Mouse (Mus musculus) C2C12 (cell line): ENCODE measurements around the gene Olfr203. TPM values are rescaled to one million over a fixed set of nuclear protein-coding genes. Genes with fewer than 3 reads are reported as not detected.
"Not testable (repeated sequence)": the region's sequence is repeated elsewhere in the genome, so short reads cannot be mapped to it uniquely, and the experiment has no call there.

Source experiments
- H3K27me3 ChIP-seq: one replicate; pipeline ENCODE4 v1.6.1; 2011; ENCODE audit not compliant: control insufficient read depth, insufficient read depth, insufficient read length
- H3K36me3 ChIP-seq: one replicate; pipeline ENCODE4 v1.6.1; 2011; ENCODE audit not compliant: control insufficient read depth, insufficient read depth
- H3K4me3 ChIP-seq: one replicate; pipeline ENCODE4 v1.5.1; 2011; ENCODE audit warnings: mild to moderate bottlenecking, control low read depth; ENCODE audit not compliant: poor library complexity, insufficient read depth, severe bottlenecking
- H3K79me2 ChIP-seq: one replicate; pipeline ENCODE4 v1.6.1; 2011; ENCODE audit not compliant: control insufficient read depth, insufficient read depth
- H3K79me3 ChIP-seq: one replicate; pipeline ENCODE4 v1.6.1; 2011; ENCODE audit warnings: low read depth, control low read depth
- H3ac ChIP-seq: one replicate; pipeline ENCODE3; 2011; ENCODE audit warnings: low read depth; ENCODE audit not compliant: control insufficient read depth, insufficient read length
- CEBPB ChIP-seq: IDR thresholded peaks from one replicate; pipeline ENCODE4 v1.6.1; 2011; ENCODE audit warnings: low read depth, mild to moderate bottlenecking, control low read depth, moderate library complexity
- CTCF ChIP-seq: IDR thresholded peaks from one replicate; pipeline ENCODE4 v1.5.1; 2011; ENCODE audit not compliant: control insufficient read depth, insufficient read depth, insufficient read length
- FOSL1 ChIP-seq: IDR thresholded peaks from one replicate; pipeline ENCODE4 v1.8.0; 2011; ENCODE audit warnings: mild to moderate bottlenecking, low read length; ENCODE audit not compliant: poor library complexity, insufficient read depth, severe bottlenecking
- MAX ChIP-seq: IDR thresholded peaks from one replicate; pipeline ENCODE4 v1.6.1; 2011; ENCODE audit warnings: mild to moderate bottlenecking, control low read depth
- MYOD1 ChIP-seq: IDR thresholded peaks from one replicate; pipeline ENCODE4 v1.6.1; 2011; ENCODE audit warnings: low read depth; ENCODE audit not compliant: control insufficient read depth, insufficient read length
- MYOG ChIP-seq: IDR thresholded peaks from one replicate; pipeline ENCODE4 v1.6.1; 2011; ENCODE audit not compliant: control insufficient read depth, insufficient read length; ENCODE audit errors: extremely low read depth
- USF1 ChIP-seq: IDR thresholded peaks from one replicate; pipeline ENCODE4 v1.6.1; 2011; ENCODE audit warnings: low read depth, mild to moderate bottlenecking, control low read depth, moderate library complexity
- long read RNA-seq, 2 experiments: library from polyadenylated mRNA; unstranded; transcript quantifications; one replicate each; pipeline ENCODE4 v2.0.0; 2019 to 2020
- polyA plus RNA-seq: library from polyadenylated mRNA; unstranded; fragments of >200 nt; fragmentation: generic; extraction: Trizol; gene quantifications from one replicate; pipeline ENCODE4 v1.2.1, GENCODE M21; 2012; ENCODE audit warnings: missing spikeins

Olfr203 gene
- not detected for polyA plus RNA-seq
- long read RNA-seq, experiment 1: 0 reads
- long read RNA-seq, experiment 2: 0 reads

DNA sequence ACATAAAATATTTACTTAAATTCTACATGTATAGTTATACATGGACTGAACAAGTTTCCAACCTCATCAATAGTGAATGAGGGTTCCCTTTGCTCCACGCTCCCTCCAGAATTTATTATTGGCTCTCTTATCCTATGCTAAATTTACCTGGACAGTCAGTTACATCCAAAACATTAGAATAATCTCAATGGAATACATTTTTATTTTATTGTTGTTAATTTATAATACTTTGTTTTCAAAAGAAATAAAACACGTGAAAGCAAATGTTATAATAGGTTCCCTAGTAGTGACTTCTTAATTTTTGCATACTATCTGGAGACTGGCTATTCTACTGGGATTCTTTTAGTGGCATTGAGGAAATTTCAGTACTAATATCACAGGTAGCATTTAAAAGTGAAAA, at the start of gene Olfr203:
Gene Olfr203, plus strand, starts transcription at position 301 of the 400 bp plus-strand sequence.
- no peaks in the 10 kb centered on the region for H3K79me2 ChIP-seq
- no peaks in the 10 kb centered on the region for H3K79me3 ChIP-seq
- no peaks in the 10 kb centered on the region for H3K36me3 ChIP-seq
- no peaks in the 10 kb centered on the region for H3K27me3 ChIP-seq
- no peak within 1 kb of the TSS for H3ac ChIP-seq
- no peak within 1 kb of the TSS for H3K4me3 ChIP-seq
- TF ChIP-seq USF1 (no peak), MYOD1 (no peak), MAX (no peak), CTCF (no peak), MYOG (no peak), CEBPB (no peak), FOSL1 (no peak)

DNA sequence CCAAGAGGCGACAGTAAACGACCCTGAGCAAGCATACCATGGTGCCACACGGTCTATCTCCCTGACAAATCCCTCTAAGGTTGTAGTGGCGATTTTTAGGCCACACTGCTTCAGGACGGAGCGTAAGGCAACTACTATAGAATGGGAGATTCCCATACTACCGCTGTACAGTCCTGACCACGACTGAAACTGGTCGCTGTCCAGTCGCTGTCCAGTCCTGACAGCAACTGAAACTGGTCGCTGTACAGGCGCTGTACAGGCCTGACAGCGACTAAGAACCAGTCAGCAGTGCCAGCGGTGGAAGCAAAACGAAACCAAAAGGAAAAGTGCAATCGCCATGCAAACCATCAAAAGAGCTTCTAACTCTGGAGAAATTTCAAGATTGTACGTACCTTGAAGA, 49.0 kb upstream of the Olfr203 start:
- Histone ChIP-seq H3K4me3 (no peak overlapping the region), H3K27me3 (no peaks in the 10 kb centered on the region), H3K79me2 (no peaks in the 10 kb centered on the region), H3K36me3 (no peaks in the 10 kb centered on the region), H3ac (no peak overlapping the region), H3K79me3 (no peaks in the 10 kb centered on the region)
- TF ChIP-seq CTCF: no peak
- TF ChIP-seq MAX: no peak
- no peak for TF ChIP-seq CEBPB
- TF ChIP-seq MYOG: no peak
- no peak for TF ChIP-seq USF1
- TF ChIP-seq FOSL1: no peak
- TF ChIP-seq MYOD1: no peak

DNA sequence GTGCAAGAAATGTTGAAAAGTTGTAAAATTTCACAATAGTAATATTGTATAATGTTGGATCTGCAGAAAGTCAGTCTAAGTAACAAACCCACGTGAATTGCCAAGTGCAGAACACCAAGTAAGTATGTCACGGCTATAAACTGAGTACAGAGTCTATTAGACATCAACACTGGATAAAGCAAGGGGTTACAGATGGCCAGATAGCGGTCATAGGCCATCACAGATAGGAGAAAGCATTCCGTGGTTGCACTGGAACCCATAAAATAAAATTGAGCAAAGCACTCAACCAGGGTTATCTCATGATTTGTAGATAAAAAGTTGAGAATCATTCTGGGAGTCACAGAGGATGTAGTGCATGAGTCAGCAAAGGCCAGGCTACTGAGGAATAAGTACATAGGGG, 29.6 kb upstream of the Olfr203 start:
- not testable (repeated sequence) for H3K36me3 ChIP-seq, H3K79me3 ChIP-seq, H3K27me3 ChIP-seq, H3K79me2 ChIP-seq, H3K4me3 ChIP-seq, H3ac ChIP-seq

DNA sequence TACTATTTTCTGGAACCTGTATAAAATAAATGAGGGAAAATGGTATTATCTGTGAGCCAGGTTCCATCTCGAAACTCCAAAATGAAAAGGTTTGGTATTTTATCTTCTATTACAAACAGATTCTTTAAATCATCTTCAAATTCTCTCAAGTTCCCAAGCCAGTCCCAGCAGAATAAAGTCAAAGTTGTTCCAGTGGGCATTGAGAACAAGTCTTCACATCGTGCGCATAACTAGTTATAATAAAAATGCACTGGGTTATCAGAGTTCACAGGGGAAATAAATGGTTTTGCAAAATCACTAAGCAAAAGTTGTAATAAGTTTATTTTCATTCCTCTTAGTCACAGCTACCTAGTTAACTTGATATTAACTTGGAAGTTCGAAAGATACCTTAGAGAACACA, 26.1 kb upstream of the Olfr203 start, which contains the start of gene Olfr201:
Gene Olfr201, minus strand, starts transcription at position 101 of the 400 bp plus-strand sequence.
- H3K79me2 ChIP-seq, H3ac ChIP-seq, H3K36me3 ChIP-seq, H3K4me3 ChIP-seq, H3K27me3 ChIP-seq, H3K79me3 ChIP-seq: not testable (repeated sequence)

DNA sequence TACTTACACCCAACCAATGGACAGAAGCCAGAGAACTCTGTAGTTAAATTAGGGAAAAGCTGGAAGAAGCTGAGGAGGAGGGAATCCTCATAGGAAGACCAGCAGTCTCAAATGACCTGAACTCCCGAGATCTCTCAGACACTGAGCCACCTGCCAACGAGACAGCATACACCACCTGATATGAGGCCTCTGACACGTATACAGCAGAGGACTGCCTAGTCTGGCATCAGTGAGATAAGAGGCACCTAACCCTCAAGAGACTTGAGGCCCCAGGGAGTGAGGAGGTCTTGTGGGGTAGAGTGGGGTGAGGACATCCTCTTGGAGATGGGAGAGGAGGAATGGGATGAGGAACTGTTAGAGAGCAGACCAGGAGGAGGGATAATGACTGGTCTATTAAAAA, 18.1 kb upstream of the Olfr203 start:
- Histone ChIP-seq H3K36me3 (no peaks in the 10 kb centered on the region), H3ac (no peak overlapping the region), H3K27me3 (no peaks in the 10 kb centered on the region), H3K79me2 (no peaks in the 10 kb centered on the region), H3K79me3 (no peaks in the 10 kb centered on the region), H3K4me3 (no peak overlapping the region)
- TF ChIP-seq MYOD1 (no peak), CTCF (no peak), MAX (no peak), USF1 (no peak), MYOG (no peak), FOSL1 (no peak), CEBPB (no peak)

DNA sequence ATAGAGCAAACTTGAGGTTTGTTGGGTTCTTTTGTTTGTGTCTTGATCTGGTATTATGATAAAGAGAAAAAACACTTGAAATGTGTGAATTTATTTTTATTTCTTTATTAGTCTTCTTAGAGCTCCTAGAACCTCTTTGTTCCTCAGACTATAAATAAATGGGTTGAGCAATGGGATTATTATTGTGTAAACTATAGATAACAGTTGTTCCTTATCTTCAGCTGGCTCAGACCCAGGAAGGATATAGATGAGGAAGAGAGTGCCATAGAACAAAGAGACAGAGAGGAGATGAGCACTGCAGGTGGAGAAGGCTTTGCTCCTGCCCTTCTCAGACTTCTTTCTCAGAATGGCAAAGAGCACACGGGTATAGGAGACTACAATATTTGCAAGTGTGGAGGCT, 15.2 kb upstream of the Olfr203 start:
- no peaks in the 10 kb centered on the region for H3K36me3 ChIP-seq
- no peaks in the 10 kb centered on the region for H3K27me3 ChIP-seq
- H3ac ChIP-seq: no peak overlapping the region
- H3K79me2 ChIP-seq: no peaks in the 10 kb centered on the region
- H3K79me3 ChIP-seq: no peaks in the 10 kb centered on the region
- TF ChIP-seq USF1: no peak
- no peak for TF ChIP-seq CEBPB
- H3K4me3 ChIP-seq: no peak overlapping the region

DNA sequence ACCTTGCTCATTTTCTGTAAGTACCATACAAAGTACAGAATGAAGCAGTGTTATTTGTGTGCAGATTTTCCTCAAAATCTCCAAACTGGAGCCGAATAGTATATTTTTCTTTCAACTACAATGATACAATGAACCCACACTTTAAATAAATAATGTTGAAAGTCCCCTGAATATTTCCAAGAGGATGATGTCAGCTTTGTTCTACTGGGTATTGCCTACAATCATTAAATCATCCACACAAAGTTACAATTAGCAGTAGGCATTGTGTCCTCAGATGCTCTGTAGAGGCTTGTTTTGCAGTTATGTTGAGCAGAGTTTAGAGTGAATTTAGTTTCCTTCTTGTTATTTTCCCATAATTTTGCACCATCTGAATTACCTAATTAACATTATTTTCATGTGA, 12.0 kb upstream of the Olfr203 start, which contains the start of gene Olfr202:
Gene Olfr202, minus strand, starts transcription at position 101 of the 400 bp plus-strand sequence.
- H3K27me3 ChIP-seq: no peaks in the 10 kb centered on the region
- no peaks in the 10 kb centered on the region for H3K79me3 ChIP-seq
- no peak for TF ChIP-seq CEBPB
- TF ChIP-seq FOSL1: no peak
- TF ChIP-seq MAX: no peak
- no peak for TF ChIP-seq CTCF
- TF ChIP-seq MYOG: no peak
- TF ChIP-seq MYOD1: no peak
- no peak for TF ChIP-seq USF1
- no peaks in the 10 kb centered on the region for H3K36me3 ChIP-seq
- no peak within 1 kb of the TSS for H3K4me3 ChIP-seq
- no peak within 1 kb of the TSS for H3ac ChIP-seq
- H3K79me2 ChIP-seq: no peaks in the 10 kb centered on the region

DNA sequence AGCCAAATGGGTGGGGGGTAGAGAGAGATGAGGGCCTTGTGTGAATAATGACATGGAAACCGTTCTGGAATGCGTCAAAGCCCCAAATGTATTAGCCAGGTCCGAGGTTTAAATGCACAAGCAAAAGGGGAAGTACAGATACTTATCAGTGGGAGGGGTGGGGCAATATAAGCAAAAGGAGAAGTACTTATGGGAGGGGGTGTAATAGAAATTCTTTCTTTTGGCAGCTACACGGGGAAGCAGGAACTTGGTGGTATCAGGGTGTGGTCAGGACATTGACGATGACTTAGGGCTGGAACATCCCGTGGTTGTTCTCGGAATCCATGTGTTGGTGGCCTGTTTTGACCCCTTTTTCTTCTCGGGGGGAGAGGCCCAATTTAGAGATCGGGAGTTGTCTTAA, 11.1 kb upstream of the Olfr203 start:
- not testable (repeated sequence) for H3K79me2 ChIP-seq, H3K36me3 ChIP-seq, H3K79me3 ChIP-seq, H3ac ChIP-seq, H3K27me3 ChIP-seq, H3K4me3 ChIP-seq
